Mouse (Mus musculus) liver, adult 2 months (tissue): Measurements from ENCODE around the gene Sart3.

ENCODE experiments used
- CTCF ChIP-seq: fragments of 200-500 bp; IDR thresholded peaks from 2 replicates; pipeline ENCODE4 v1.5.1; 2011; ENCODE audit warnings: low read depth, low read length, control low read depth
- POLR2A ChIP-seq: fragments of 200-500 bp; IDR thresholded peaks from 2 replicates; pipeline ENCODE4 v1.6.1; 2011; ENCODE audit warnings: low read length, control low read depth; ENCODE audit not compliant: insufficient read depth; ENCODE audit errors: extremely low read depth

DNA sequence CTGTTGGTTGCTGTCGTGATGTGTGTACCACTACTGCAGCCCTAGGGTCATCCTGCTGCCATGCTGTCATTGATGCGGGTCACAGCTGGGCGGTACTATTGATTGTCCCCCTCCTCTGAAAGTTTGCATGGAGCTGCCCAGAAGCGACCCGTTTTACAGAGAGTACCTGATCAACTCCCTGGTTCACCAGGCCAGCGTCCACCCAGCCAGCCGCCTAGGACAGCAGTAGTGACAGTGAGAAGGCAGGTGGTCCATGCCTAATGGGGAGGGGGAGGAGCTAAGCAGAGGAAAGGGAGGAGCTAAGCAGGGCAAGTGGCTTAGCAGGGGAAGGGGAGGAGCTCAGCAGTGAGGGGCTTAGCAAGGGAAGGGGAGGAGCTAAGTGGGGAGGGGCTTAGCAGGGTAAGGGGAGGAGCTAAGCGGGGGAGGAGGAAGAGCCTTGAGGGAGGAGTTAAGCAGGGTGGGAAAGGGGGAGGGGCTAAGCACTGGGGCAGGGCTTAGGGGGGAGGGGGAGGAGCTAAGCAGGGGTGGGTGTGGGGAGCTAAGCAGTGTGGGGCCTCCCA is 79.0 kb downstream of the Sart3 start:
- TF ChIP-seq CTCF = no peak
- TF ChIP-seq POLR2A = no peak
